Mouse (Mus musculus) frontal cortex, adult 2 months (tissue): Measurements from ENCODE around the gene Rnaseh2b. TPM values are rescaled to one million over a fixed set of nuclear protein-coding genes. Genes with fewer than 3 reads are reported as not detected.

Experiments
- DNase-seq, 2 experiments: peaks; one replicate each; pipeline ENCODE4 v3.0.0; 2022; ENCODE audit warnings: low spot score in 1 of 2; ENCODE audit errors: extremely low spot score in 1 of 2
- polyA plus RNA-seq: library from polyadenylated mRNA; depleted of rRNA; stranded (reverse); fragments of >200 nt; gene quantifications from 2 replicates; pipeline ENCODE4 v1.2.3, GENCODE M21; 2012; rRNA removed

Gene Rnaseh2b
- 11.7 and 12.2 TPM in 2 replicates for polyA plus RNA-seq

- peak in 1 of 2 experiments; percentile 27 for DNase-seq
Measured at GRCm38 (mm10) chr14:62292488-62293339, at the start of gene Rnaseh2b, which contains the start of gene Dleu7. TSS of gene Rnaseh2b (plus strand) at chr14:62292589. TSS of gene Dleu7 (minus strand) at chr14:62293047.

DNA sequence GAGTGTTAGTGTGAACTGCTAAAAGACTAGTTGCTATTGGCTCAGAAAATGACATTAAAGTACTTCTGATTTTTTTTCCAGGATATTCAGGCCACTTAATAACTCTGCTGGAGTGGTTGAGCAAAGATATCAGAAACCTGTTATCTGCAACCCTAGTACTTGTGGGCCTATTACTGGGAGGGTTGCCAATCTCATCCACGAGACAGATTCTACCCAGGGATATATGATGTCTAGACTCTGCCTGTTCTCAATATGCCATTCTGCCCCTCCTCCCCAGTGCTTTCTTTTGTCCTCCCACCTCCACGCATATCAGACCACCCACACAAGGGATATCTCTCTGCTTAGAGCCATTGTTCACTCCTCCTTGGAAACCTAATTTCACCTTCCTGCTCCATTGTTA lies 48.9 kb upstream of the Rnaseh2b start:
- DNase-seq: no peak

DNA sequence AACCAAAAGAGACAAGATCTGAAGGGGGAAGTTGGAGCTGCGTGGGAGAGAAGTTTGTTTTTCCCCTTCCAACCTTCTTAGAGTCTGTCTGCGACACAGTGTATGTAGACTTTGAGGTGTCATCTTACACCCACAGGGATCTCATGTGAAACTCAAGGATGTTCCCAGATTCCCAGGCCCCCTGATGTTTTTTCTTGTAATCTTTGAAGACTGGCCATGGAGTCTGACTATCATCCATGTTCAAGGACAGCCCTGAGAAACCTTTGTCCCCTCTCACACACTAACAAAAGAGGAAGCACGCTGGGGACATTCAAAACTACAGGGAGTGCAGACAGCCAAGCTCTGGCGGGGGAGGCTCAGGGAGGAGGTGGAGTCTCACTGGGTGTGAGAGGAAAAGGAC lies 46.8 kb upstream of the Rnaseh2b start:
- no peak for DNase-seq

DNA sequence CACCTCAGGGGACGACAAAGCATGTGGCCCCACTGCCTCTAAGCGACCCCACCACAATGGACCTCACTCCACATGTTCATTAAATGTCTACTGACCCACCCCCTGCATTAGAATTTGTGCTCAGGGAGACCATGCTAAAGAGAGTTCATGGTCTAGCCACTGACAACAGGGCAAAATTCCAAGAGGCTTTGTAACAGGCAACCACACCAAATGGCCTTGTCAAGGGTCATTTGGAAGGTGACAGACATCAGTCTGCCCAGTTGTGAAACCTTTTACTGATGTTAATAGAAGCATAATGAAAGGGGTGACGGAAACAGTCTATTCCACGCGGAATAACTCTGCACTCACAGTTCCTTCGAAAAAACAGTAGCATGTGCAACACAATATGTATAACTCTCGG lies 44.0 kb upstream of the Rnaseh2b start:
- DNase-seq: no peak

- DNase-seq: no peak
Measured at GRCm38 (mm10) chr14:62248796-62249195, 43.6 kb upstream of the Rnaseh2b start.

- no peak for DNase-seq
Measured at GRCm38 (mm10) chr14:62249251-62249650, 43.1 kb upstream of the Rnaseh2b start.

- DNase-seq: no peak
Measured at GRCm38 (mm10) chr14:62250046-62250445, 42.3 kb upstream of the Rnaseh2b start.

DNA sequence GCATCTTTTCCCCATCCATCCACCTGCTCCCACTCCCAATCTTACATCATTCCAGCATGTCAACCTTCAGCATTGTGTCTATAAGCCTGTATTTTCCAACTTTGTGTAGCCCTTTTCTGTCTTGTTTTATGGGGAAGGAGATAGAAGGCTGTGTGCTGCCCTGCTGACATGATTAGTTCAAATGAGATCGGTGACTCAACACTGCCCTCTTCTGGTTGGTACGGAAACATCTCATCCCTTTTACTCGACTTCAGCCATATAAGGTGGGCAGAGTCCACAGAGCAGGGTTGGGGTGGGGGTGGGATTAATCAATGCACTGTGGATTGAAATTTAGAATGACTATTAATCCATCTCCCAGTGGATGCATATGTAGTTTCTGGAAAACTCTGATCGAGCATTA lies 40.4 kb upstream of the Rnaseh2b start:
- peak; percentile 34 to 88 for DNase-seq

DNA sequence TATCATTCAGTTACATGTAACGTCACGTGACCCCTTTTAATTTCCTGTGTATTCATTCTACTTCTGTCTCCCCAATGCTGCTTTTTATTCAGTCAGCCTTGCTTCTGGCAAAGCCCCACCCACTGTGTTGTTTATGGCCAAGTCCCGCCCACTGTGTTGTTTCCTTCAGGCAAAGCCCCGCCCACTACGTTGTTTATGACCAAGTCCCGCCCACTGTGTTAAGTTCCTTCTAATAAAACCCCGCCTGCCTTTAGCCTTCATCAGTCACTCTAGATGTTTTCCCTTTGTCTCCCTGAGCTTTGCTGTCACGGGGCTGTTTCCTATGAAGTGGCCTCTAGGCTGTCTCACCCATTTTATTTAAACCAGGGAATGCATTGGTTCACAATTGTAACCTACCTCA lies 38.0 kb upstream of the Rnaseh2b start:
- DNase-seq: no peak

DNA sequence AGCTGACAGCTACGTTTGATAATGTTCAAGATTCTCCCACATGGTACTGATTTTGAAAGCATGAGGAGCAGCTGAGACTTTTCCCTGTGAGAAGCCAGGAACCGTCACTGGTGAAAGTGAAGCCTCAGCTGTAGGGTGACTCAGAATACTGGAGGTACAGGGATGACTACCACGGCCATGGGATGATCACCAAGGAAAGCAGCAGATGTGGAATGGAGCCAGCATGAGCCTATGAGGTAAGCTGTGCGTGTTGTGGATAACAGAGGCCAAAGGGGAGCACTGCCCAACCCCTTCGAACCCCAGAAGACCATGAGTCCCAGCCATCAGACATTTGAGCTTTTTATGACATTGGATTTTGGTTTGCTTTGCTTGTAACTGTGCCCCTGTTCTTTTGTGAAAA lies 36.3 kb upstream of the Rnaseh2b start:
- no peak for DNase-seq

- no peak for DNase-seq
Measured at GRCm38 (mm10) chr14:62258125-62258524, 34.3 kb upstream of the Rnaseh2b start.

DNA sequence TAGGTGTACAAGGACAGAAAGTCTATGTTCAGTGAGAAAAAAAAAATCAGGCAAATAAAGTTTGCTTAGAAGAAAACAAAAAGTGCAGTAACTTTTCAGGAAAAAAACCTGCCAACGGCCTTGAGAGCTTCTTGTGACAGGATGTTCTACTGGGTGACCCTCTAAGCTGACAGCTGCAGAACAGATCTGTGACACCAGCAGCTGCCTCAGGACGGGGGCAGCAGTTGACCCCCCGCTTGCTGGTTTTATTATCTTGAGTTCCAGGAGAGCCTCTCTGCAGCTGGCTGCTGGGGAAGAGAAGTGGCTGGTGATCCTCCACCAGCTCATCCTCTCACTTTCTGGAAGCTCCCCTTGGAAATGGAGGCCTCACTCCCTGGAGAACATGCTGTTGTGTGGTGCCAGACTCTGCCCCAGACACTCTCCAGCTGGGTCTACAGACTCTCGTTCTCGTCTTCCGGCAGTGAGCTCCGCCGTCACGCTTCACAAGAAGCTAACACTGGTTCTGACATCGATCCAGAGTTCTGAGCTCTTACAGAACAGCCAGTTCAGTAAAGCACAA lies 33.3 kb upstream of the Rnaseh2b start:
- no peak for DNase-seq

DNA sequence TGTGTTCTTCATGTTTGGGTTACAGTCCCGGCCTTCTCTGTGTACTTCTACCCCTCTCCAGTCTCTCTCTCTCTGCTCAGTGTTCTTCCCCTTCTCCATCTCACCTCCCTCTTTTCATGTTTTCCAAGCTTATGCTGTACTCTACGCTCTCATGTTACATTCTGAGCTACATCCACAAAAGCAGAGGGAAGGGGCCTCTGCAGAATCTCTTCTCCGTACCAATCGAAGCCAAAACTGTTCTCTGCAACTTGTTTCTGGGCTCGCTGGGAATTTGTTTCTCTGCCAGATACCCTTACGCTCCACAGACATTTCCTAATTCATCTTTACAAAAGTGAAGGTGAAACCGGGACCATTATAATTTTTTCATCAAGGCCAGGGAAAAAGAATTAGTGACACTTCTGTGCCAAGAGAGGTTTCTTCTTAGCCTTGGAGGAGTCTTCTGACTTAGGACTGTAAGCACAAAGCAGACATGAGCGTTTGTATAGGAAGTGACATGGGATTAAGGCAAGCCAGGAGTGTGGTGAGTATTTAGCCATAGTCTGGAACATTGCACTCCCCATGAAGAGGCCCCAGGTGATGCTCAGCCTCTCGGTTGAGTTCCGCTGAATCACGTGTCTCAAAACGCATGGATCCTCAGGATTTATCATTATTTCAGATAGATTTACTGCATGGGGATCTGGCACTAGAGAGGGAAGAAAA lies 21.5 kb upstream of the Rnaseh2b start:
- no peak for DNase-seq

DNA sequence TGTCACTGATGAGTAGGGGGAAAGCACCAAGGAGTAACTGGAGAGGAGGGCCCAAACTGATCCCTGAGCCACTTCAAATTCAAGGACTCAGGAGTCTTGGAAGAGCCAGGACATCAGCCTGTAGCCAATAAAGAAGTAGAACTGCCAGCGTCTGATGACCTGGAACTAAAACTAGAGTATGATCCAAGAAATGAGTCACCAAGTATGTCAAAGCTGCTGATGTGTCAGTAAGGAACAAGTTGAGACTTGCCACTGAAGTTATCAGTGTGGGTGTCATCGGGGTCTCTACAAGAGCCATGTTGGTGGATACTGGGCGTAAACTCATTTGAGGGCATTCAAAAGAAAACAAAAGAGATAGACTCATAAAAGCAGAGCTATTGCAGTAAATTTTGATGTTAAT lies 18.8 kb upstream of the Rnaseh2b start:
- no peak for DNase-seq

DNA sequence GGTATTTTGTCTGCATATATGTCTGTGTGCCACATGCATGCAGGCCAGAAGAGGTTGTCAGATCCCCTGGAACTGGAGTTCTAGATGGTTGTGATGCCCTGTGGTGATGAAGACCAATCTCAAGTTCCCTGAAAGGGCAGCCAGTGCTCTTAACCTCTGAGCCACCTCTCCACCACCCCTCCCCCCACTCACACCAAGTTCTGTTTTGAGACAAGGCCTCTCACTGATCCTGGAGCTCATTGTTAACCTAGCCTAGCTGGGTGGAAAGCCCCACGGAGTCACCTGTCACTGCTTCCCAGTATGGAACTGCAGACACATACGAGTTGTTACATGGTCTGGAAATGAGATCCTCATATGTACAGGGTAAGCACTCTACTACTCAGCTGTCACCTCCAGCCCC lies 9.4 kb upstream of the Rnaseh2b start:
- no peak for DNase-seq

DNA sequence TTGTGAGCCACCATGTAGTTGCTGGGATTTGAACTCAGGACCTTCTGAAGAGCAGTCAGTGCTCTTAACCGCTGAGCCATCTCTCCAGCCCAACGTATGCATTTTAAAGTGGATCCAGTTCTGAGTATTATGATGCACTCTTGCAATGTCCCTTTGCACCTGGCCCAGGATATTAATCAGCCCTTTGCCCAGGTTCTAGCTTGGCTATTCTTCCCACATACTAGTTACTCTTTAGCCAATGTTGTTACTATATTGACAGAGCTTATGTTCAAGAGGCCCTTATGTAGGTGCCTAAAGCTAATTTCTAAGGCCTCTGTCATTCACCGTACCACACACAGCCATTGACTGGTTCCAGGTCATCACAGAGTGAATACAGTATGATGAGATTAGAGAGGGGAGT lies 3.7 kb upstream of the Rnaseh2b start:
- DNase-seq: no peak

DNA sequence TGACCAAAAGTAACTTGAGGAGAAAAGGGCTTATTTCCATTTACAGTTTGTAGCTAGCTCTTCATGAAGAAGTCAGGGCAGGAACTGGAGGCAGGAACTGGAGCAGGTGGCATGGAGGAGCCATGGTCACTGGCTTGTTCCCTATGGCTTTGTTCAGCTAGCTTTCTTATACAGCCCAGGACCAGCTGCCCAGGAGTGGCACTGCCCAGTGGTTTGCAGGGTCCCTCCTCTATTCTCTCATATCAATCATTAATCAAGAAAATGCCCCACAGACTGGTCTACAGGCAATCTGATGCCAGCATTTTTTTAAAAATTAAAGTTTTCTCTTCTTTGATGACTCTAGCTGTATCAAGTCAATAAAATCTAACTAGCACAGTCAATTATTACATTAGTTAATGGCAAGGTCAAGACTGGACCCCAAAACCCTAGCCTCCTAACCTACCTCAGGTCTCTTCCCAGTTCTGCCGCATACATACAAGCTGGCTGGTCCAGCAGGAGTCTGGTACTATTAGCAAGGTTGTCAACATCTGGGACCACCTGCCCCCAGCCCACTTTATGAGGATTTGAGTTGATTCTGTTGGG lies 892 bp upstream of the Rnaseh2b start:
- DNase-seq: no peak

GRCm38 (mm10) chr14:62292166-62292487 lies 262 bp upstream of the Rnaseh2b start:
- DNase-seq: no peak

- peak in 1 of 2 experiments; percentile 13 for DNase-seq
Measured at GRCm38 (mm10) chr14:62298808-62299207, 6.4 kb downstream of the Rnaseh2b start.

DNA sequence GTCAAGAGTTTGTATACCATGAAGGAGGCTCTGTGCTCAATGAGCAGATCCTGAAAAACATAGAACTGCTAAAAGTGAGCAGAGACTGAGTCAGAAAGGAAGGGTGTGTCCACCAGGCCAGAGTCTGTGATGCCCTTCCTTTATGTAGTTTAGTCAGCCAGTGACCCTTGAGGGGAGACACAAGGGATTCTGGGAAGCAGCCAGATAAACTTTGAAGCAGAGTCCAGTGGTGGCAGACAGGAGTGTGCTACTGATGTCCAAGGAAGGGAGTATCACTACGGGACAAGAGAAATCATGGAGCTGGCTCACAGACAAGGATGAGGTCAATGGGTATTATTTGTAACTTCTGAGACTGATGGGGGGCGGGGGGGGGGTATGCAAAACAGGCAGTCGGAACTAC lies 7.6 kb downstream of the Rnaseh2b start:
- DNase-seq: no peak

DNA sequence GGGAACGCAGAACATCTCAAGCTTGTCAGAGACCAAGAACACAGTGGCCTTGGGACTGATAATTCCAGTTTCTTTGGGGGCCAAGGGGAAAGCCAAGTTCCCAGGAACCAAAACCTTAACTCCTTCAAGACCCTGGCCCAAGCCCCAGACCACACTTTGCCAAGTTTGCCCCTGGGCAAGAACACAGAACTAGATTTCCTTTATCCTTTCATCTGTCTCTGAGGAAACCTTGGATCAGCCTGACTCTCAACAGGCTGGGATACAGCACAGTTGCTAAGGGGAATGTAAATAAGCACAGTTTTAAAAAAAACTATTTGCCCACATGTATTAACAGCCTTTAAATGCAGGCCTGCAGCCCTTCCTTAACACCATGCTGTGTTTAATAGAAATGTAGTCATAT lies 15.2 kb downstream of the Rnaseh2b start:
- DNase-seq: no peak
